Mouse (Mus musculus) bone marrow, adult 2 months (tissue): ENCODE results near the gene Gm38119. TPM values are rescaled to one million over a fixed set of nuclear protein-coding genes. Genes with fewer than 3 reads are reported as not detected.
"Not testable (repeated sequence)": the region's sequence is repeated elsewhere in the genome, so short reads cannot be mapped to it uniquely, and the experiment has no call there.

Source experiments
- H3K27ac ChIP-seq: fragments of 200-500 bp; 2 replicates; pipeline ENCODE4 v1.5.1; 2012; ENCODE audit warnings: low read depth, mild to moderate bottlenecking, control low read depth, inconsistent platforms, low read length; ENCODE audit not compliant: control insufficient read depth, poor library complexity, insufficient read depth
- H3K4me1 ChIP-seq: fragments of 200-500 bp; 2 replicates; pipeline ENCODE4 v1.6.1; 2011; ENCODE audit warnings: low read length; ENCODE audit not compliant: control insufficient read depth, insufficient read depth
- H3K4me3 ChIP-seq: fragments of 200-500 bp; replicated peaks from 2 replicates; pipeline ENCODE3; 2011; ENCODE audit warnings: mild to moderate bottlenecking, low read depth, low read length, control low read depth; ENCODE audit not compliant: control insufficient read depth
- CTCF ChIP-seq: fragments of 200-500 bp; IDR thresholded peaks from 2 replicates; pipeline ENCODE4 v1.5.1; 2011; ENCODE audit warnings: low read length, control low read depth; ENCODE audit not compliant: control insufficient read depth, insufficient read depth
- POLR2A ChIP-seq: fragments of 200-500 bp; IDR thresholded peaks from 2 replicates; pipeline ENCODE4 v1.6.1; 2011; ENCODE audit warnings: low read depth, mild to moderate bottlenecking, control low read depth, low read length, borderline replicate concordance; ENCODE audit not compliant: control insufficient read depth
- WGBS: fragments of 180-500 bp; shearing (Covaris S2); methylation state at CpG from one replicate; pipeline ENCODE4 v1.1.7; 2018; 5-methylcytosine and 5-hydroxymethylcytosine counted together
- polyA plus RNA-seq: library from polyadenylated mRNA; stranded (reverse); fragments of >200 nt; gene quantifications from 2 replicates; pipeline ENCODE4 v1.2.4, GENCODE M21; 2011; ENCODE audit warnings: low replicate concordance; ENCODE audit not compliant: missing spikeins, insufficient read depth, insufficient read length

The Gm38119 gene
- polyA plus RNA-seq, 1 experiment, result not detected

DNA sequence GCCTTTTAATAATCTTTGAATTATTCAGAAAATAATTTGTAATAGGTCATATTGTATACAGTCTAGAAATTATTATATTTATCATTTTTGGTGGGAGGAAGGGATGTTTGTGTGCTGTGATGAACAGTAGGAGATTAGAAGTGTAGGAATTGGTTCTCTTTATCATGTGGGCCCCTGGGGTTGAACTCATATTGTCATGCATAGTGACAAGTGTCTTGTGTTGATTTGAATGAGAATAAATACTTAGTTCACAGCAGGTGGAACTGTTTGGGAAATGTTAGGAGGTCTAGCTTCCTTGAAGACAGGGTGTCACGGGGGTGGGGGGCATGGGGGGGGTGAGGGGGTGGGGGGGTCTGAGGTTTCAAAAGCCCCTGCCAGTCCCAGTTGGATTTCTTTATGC, 44.3 kb downstream of the Gm38119 start:
- no peaks in the 10 kb centered on the region for H3K4me1 ChIP-seq
- no peak overlapping the region for H3K27ac ChIP-seq
- H3K4me3 ChIP-seq, result no peak overlapping the region
- no peak for TF ChIP-seq POLR2A
- TF ChIP-seq CTCF, result no peak
- 39% methylated on average over 1 of the region's 1 CpGs for WGBS

DNA sequence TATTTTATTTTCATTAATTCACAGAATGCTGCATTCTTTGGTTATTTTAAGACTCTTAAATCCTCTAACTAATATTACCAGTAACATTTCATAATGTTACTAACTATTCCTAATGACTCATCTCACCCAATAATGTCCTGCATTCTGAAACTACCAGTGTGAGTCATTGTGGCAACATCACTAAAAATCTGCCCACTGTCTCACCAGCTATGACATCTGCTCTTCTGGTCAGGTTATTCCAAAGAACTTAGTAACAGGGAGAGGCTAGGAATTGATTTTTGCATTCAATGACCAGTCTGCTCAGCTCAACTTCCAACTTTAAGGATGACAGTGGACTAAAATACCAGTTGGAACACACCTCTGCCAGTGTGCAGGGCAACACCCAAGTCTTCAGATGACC, 47.2 kb downstream of the Gm38119 start:
- no peaks in the 10 kb centered on the region for H3K4me1 ChIP-seq
- no peak overlapping the region for H3K4me3 ChIP-seq
- no peak overlapping the region for H3K27ac ChIP-seq
- TF ChIP-seq POLR2A (no peak), CTCF (no peak)

- H3K4me3 ChIP-seq, H3K4me1 ChIP-seq, H3K27ac ChIP-seq: not testable (repeated sequence)
- 74% methylated on average over 16 of the region's 16 CpGs for WGBS
Observed at GRCm38 (mm10) chr3:92689154-92689553, 49.7 kb downstream of the Gm38119 start.

Other genes with a start within 250 kb of the Gm38119 start
- gene Sprr4, start 238.6 kb downstream of the Gm38119 start, polyA plus RNA-seq, result not detected in 2 replicates
- not detected in 2 replicates for gene 2310046K23Rik, start 204.6 kb downstream of the Gm38119 start, polyA plus RNA-seq
- gene Ivl, start 165.4 kb downstream of the Gm38119 start, polyA plus RNA-seq, result not detected in 2 replicates
- gene Smcp, start 150.1 kb downstream of the Gm38119 start, polyA plus RNA-seq, result not detected in 2 replicates
- not detected in 2 replicates for gene 2210017I01Rik, start 131.6 kb downstream of the Gm38119 start, polyA plus RNA-seq
- gene Lce6a, start 117.4 kb downstream of the Gm38119 start, polyA plus RNA-seq, result not detected in 2 replicates
- not detected in 2 replicates for gene Lce1a1, start 90.8 kb downstream of the Gm38119 start, polyA plus RNA-seq
- not detected in 2 replicates for gene Lce1b, start 82.2 kb downstream of the Gm38119 start, polyA plus RNA-seq
- gene Lce1a2, start 68.8 kb downstream of the Gm38119 start, polyA plus RNA-seq, result not detected in 2 replicates
- not detected in 2 replicates for gene Lce1c, start 59.8 kb downstream of the Gm38119 start, polyA plus RNA-seq
- not detected in 2 replicates for gene Lce1d, start 51.9 kb downstream of the Gm38119 start, polyA plus RNA-seq
- gene Lce1e, start 30.0 kb downstream of the Gm38119 start, polyA plus RNA-seq, result not detected in 2 replicates
- not detected in 2 replicates for gene Lce1f, start 18.7 kb downstream of the Gm38119 start, polyA plus RNA-seq
- not detected in 2 replicates for gene Lce1g, start 13.2 kb upstream of the Gm38119 start, polyA plus RNA-seq
- not detected in 2 replicates for gene Lce1h, start 26.0 kb upstream of the Gm38119 start, polyA plus RNA-seq
- not detected in 2 replicates for gene Lce1i, start 39.8 kb upstream of the Gm38119 start, polyA plus RNA-seq
- gene Lce1j, start 51.4 kb upstream of the Gm38119 start, polyA plus RNA-seq, result not detected in 2 replicates
- not detected in 2 replicates for gene Lce1k, start 68.8 kb upstream of the Gm38119 start, polyA plus RNA-seq
- gene Kprp, start 88.2 kb upstream of the Gm38119 start, polyA plus RNA-seq, result not detected in 2 replicates
- gene Lce1l, start 112.2 kb upstream of the Gm38119 start, polyA plus RNA-seq, result not detected in 2 replicates
- not detected in 2 replicates for gene 2310050C09Rik, start 131.1 kb upstream of the Gm38119 start, polyA plus RNA-seq
- not detected in 2 replicates for gene Lce3a, start 187.1 kb upstream of the Gm38119 start, polyA plus RNA-seq
- not detected in 2 replicates for gene Lce3b, start 193.9 kb upstream of the Gm38119 start, polyA plus RNA-seq
- gene Lce3c, start 205.4 kb upstream of the Gm38119 start, polyA plus RNA-seq, result not detected in 2 replicates
- not detected in 2 replicates for gene Lce3d, start 218.3 kb upstream of the Gm38119 start, polyA plus RNA-seq
- gene Lce3e, start 228.0 kb upstream of the Gm38119 start, polyA plus RNA-seq, result not detected in 2 replicates